Mouse (Mus musculus): Measurements from ENCODE around the gene Rccd1. TPM values are rescaled to one million over a fixed set of nuclear protein-coding genes. Genes with fewer than 3 reads are reported as not detected.
"Not testable (repeated sequence)": the region's sequence is repeated elsewhere in the genome, so short reads cannot be mapped to it uniquely, and the experiment has no call there.

Gene Rccd1
- polyA plus RNA-seq, 1 experiment from 2014 or later = 7.2 TPM

DNA sequence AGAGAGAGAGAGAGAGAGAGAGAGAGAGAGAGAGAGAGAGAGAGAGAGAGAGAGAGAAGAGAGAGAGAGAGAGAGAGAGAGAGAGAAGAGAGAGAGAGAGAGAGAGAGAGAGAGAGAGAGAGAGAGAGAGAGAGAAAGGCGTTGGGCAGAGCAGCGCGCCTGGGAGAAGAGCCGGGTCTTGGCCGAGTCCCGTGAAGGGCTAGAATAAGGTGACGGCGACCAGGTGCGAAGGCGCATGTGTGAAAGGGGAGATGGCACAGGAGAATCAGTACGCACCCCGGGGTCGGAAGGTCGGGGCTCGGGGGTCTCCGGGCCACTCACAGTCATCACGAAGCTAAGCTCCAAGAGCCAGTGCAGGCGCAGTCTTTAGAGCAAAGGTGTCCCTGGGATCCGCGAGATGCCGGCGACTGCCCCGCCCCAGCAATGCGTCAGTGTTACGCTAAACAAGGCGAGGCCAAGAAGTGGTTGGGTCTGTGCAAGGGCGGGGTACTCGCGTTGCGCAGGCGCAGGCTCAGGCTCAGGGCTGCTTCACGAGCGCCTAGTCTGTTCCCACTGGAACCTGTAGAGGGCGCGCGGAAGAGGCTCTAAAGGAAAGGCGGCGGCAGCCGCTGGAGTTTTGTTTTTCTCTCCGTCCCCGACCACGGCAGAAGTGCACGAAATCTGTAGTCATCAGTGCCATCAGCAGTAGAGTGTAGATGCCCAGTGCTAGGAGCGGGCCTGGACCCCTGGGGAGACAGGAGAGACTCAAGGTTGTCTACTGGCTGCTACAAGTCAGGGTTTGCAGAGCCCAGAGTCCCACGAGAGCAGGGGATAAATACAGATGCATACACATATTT lies 15.8 kb upstream of the Rccd1 start:
- peak overlapping the region; percentile 79 for H3K4me2 ChIP-seq (ENCODE audit: low read depth, low read length)
- WGBS = under 1% methylated on average over 45 of the region's 45 CpGs
- peak overlapping the region; percentile 68 for H3K4me3 ChIP-seq (ENCODE audit: low read length)
- H3K27ac ChIP-seq (ENCODE audit: low read length) = peak overlapping the region; percentile 86
- H3K9ac ChIP-seq (ENCODE audit: low read length) = peak overlapping the region; percentile 78
- no peaks in the 10 kb centered on the region for H3K27me3 ChIP-seq (ENCODE audit: control insufficient read depth, insufficient read depth, low read depth, low read length)
- peaks cover 21% of the 10 kb centered on the region for H3K4me1 ChIP-seq (replicated peaks; ENCODE audit: control insufficient read depth, insufficient read depth, low read length)
- peaks cover 10% of the 10 kb centered on the region for H3K36me3 ChIP-seq (ENCODE audit: control insufficient read depth, insufficient read depth, low read length)
- H3K9me3 ChIP-seq (ENCODE audit: control insufficient read depth, low read length) = no peaks in the 10 kb centered on the region
- ATAC-seq (ENCODE audit: low read depth) = peak; percentile 97

- Histone ChIP-seq H3K9ac (ENCODE audit: low read length) (peak overlapping the region; percentile 78), H3K4me3 (ENCODE audit: low read length) (peak overlapping the region; percentile 68), H3K4me1 (replicated peaks; ENCODE audit: control insufficient read depth, insufficient read depth, low read length) (peaks cover 21% of the 10 kb centered on the region), H3K27me3 (ENCODE audit: control insufficient read depth, insufficient read depth, low read depth, low read length) (no peaks in the 10 kb centered on the region), H3K9me3 (ENCODE audit: control insufficient read depth, low read length) (no peaks in the 10 kb centered on the region), H3K36me3 (ENCODE audit: control insufficient read depth, insufficient read depth, low read length) (peaks cover 15% of the 10 kb centered on the region), H3K4me2 (ENCODE audit: low read depth, low read length) (peak overlapping the region; percentile 79), H3K27ac (ENCODE audit: low read length) (no peak overlapping the region)
- no peak for ATAC-seq (ENCODE audit: low read depth)
- 5% methylated on average over 17 of the region's 17 CpGs for WGBS
These were observed 15.1 kb upstream of the Rccd1 start for GRCm38 (mm10) chr7:80339371-80339770.

DNA sequence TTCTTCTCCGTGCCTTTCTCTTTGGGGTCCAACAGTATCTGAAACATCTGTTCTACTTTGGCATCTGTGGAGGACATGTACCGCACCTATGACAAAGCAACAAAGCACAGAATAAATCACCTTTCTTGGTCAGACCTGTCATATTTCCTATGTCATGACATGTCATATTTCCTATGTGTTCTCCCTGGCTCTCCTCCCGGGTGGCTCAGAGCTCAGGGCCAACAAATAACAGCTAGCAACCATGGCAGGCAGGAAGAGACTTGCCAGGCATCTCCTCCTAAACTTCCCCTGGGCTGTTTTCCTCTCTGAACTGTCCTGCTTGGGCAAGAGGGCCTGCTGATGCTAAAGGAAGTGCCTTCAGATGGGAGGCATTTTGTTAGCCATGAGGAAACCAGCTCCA lies 12.7 kb upstream of the Rccd1 start:
- Histone ChIP-seq H3K9me3 (ENCODE audit: control insufficient read depth, low read length) (no peaks in the 10 kb centered on the region), H3K4me1 (replicated peaks; ENCODE audit: control insufficient read depth, insufficient read depth, low read length) (peaks cover 12% of the 10 kb centered on the region), H3K27ac (ENCODE audit: low read length) (no peak overlapping the region), H3K9ac (ENCODE audit: low read length) (no peak overlapping the region), H3K36me3 (ENCODE audit: control insufficient read depth, insufficient read depth, low read length) (peaks cover 34% of the 10 kb centered on the region), H3K4me2 (ENCODE audit: low read depth, low read length) (no peak overlapping the region), H3K27me3 (ENCODE audit: control insufficient read depth, insufficient read depth, low read depth, low read length) (no peaks in the 10 kb centered on the region), H3K4me3 (ENCODE audit: low read length) (no peak overlapping the region)
- ATAC-seq (ENCODE audit: low read depth) = no peak
- 91% methylated on average over 3 of the region's 3 CpGs for WGBS

- H3K27me3 ChIP-seq (ENCODE audit: control insufficient read depth, insufficient read depth, low read depth, low read length) = no peaks in the 10 kb centered on the region
- H3K27ac ChIP-seq (ENCODE audit: low read length) = no peak overlapping the region
- H3K9ac ChIP-seq (ENCODE audit: low read length) = no peak overlapping the region
- H3K9me3 ChIP-seq (ENCODE audit: control insufficient read depth, low read length) = no peaks in the 10 kb centered on the region
- peaks cover 10% of the 10 kb centered on the region for H3K4me1 ChIP-seq (replicated peaks; ENCODE audit: control insufficient read depth, insufficient read depth, low read length)
- no peak overlapping the region for H3K4me3 ChIP-seq (ENCODE audit: low read length)
- peaks cover 54% of the 10 kb centered on the region for H3K36me3 ChIP-seq (ENCODE audit: control insufficient read depth, insufficient read depth, low read length)
- H3K4me2 ChIP-seq (ENCODE audit: low read depth, low read length) = no peak overlapping the region
- WGBS = 76% methylated on average over 4 of the region's 4 CpGs
- ATAC-seq (ENCODE audit: low read depth) = no peak
These were observed 10.6 kb upstream of the Rccd1 start for GRCm38 (mm10) chr7:80334848-80335247.

GRCm38 (mm10) chr7:80331433-80331832 lies 7.2 kb upstream of the Rccd1 start:
- Histone ChIP-seq H3K27me3 (ENCODE audit: control insufficient read depth, insufficient read depth, low read depth, low read length) (no peaks in the 10 kb centered on the region), H3K36me3 (ENCODE audit: control insufficient read depth, insufficient read depth, low read length) (peaks cover 71% of the 10 kb centered on the region), H3K27ac (ENCODE audit: low read length) (no peak overlapping the region), H3K9me3 (ENCODE audit: control insufficient read depth, low read length) (no peaks in the 10 kb centered on the region), H3K9ac (ENCODE audit: low read length) (no peak overlapping the region), H3K4me3 (ENCODE audit: low read length) (no peak overlapping the region), H3K4me2 (ENCODE audit: low read depth, low read length) (no peak overlapping the region), H3K4me1 (replicated peaks; ENCODE audit: control insufficient read depth, insufficient read depth, low read length) (no peaks in the 10 kb centered on the region)
- ATAC-seq (ENCODE audit: low read depth) = no peak
- 89% methylated on average over 19 of the region's 19 CpGs for WGBS

GRCm38 (mm10) chr7:80330278-80330677 lies 6.0 kb upstream of the Rccd1 start:
- no peaks in the 10 kb centered on the region; the same call in 1 of the 2 replicates for H3K4me1 ChIP-seq (replicated peaks; ENCODE audit: control insufficient read depth, insufficient read depth, low read length)
- no peak overlapping the region for H3K9ac ChIP-seq (ENCODE audit: low read length)
- H3K4me3 ChIP-seq (ENCODE audit: low read length) = no peak overlapping the region
- no peaks in the 10 kb centered on the region for H3K9me3 ChIP-seq (ENCODE audit: control insufficient read depth, low read length)
- 90% methylated on average over 8 of the region's 8 CpGs for WGBS
- H3K27ac ChIP-seq (ENCODE audit: low read length) = no peak overlapping the region
- H3K27me3 ChIP-seq (ENCODE audit: control insufficient read depth, insufficient read depth, low read depth, low read length) = no peaks in the 10 kb centered on the region
- no peak overlapping the region for H3K4me2 ChIP-seq (ENCODE audit: low read depth, low read length)
- peaks cover 71% of the 10 kb centered on the region for H3K36me3 ChIP-seq (ENCODE audit: control insufficient read depth, insufficient read depth, low read length)
- ATAC-seq (ENCODE audit: low read depth) = no peak

DNA sequence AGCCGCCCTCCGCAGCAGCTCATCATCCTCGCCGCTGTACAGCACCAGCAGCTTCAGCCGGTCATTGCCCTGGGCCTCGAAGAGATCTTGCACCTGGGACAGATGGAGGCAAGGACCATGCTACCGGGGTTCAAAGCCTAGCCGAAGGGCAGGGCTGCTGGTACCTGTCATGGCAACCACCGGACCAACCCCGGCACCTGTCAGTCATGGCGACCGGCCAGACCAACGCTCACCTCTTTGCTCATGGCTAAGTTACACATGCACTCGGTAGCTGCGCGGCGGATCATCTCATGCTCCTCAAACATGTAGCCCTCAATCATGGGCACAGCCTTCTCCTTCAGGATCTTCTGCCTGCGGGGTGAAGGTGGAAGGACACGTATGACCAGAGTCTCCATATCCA lies 1.8 kb upstream of the Rccd1 start:
- H3K9me3 ChIP-seq (ENCODE audit: control insufficient read depth, low read length) = no peaks in the 10 kb centered on the region
- peaks cover 42% of the 10 kb centered on the region for H3K36me3 ChIP-seq (ENCODE audit: control insufficient read depth, insufficient read depth, low read length)
- no peaks in the 10 kb centered on the region for H3K27me3 ChIP-seq (ENCODE audit: control insufficient read depth, insufficient read depth, low read depth, low read length)
- no peak overlapping the region for H3K9ac ChIP-seq (ENCODE audit: low read length)
- H3K4me2 ChIP-seq (ENCODE audit: low read depth, low read length) = no peak overlapping the region
- no peak overlapping the region for H3K27ac ChIP-seq (ENCODE audit: low read length)
- no peak overlapping the region for H3K4me3 ChIP-seq (ENCODE audit: low read length)
- H3K4me1 ChIP-seq (replicated peaks; ENCODE audit: control insufficient read depth, insufficient read depth, low read length) = peaks cover 9% of the 10 kb centered on the region
- 96% methylated on average over 19 of the region's 19 CpGs for WGBS
- no peak for ATAC-seq (ENCODE audit: low read depth)

DNA sequence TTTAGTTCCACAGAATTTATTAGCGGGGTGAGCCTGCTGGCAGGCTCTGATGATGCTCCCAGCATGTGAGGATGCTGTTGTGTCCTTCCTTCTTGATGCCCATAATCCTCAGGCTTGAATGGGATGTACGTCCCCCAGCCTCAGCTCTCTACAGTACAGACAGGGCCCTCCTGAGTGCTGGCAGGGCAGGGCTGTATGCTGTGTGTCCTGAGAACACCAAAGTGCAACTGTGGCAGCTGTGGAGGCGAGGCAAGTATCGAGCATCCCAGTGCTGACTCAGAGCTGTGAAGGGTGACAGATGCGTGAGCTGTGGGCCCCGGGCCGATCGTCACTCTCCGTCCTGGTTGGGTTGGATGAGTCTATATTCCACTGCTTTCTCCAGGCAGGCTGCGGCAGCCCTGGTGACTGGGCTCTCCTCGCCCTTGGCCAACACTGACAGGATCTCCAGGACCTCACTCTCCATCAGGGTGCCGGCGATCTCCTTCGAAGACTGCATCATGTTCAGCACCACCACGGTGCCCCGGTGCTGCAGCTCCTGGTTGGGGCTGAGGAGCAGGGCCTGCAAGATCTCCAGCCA lies 1.1 kb upstream of the Rccd1 start:
- H3K4me3 ChIP-seq (ENCODE audit: low read length) = no peak overlapping the region
- peak overlapping the region; percentile 30; the same call in 1 of the 2 replicates for H3K27ac ChIP-seq (ENCODE audit: low read length)
- H3K9me3 ChIP-seq (ENCODE audit: control insufficient read depth, low read length) = no peaks in the 10 kb centered on the region
- no peak overlapping the region for H3K4me2 ChIP-seq (ENCODE audit: low read depth, low read length)
- peaks cover 9% of the 10 kb centered on the region for H3K4me1 ChIP-seq (replicated peaks; ENCODE audit: control insufficient read depth, insufficient read depth, low read length)
- no peaks in the 10 kb centered on the region for H3K27me3 ChIP-seq (ENCODE audit: control insufficient read depth, insufficient read depth, low read depth, low read length)
- WGBS = 93% methylated on average over 16 of the region's 16 CpGs
- no peak overlapping the region for H3K9ac ChIP-seq (ENCODE audit: low read length)
- ATAC-seq (ENCODE audit: low read depth) = no peak
- peaks cover 36% of the 10 kb centered on the region for H3K36me3 ChIP-seq (ENCODE audit: control insufficient read depth, insufficient read depth, low read length)

DNA sequence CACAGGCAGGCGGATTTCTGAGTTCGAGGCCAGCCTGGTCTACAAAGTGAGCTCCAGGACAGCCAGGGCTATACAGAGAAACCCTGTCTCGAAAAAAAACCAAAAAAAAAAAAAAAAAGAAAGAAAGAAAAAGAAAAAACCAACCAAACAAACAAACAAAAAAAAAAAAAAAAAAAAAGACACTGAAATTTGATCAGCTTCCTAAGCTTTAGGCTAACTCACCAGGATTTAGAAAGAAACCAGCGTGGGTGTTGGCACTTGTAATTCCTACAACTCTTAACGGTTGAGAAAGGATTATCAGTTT lies 514 bp upstream of the Rccd1 start:
- Histone ChIP-seq H3K36me3 (ENCODE audit: control insufficient read depth, insufficient read depth, low read length) (peaks cover 30% of the 10 kb centered on the region), H3K27ac (ENCODE audit: low read length) (peak overlapping the region; percentile 56; the same call in 1 of the 2 replicates), H3K4me2 (ENCODE audit: low read depth, low read length) (peak overlapping the region; percentile 70), H3K4me3 (ENCODE audit: low read length) (peak overlapping the region; percentile 67; the same call in 1 of the 2 replicates)
- WGBS = 47% methylated on average over 5 of the region's 5 CpGs
- not testable (repeated sequence) for H3K4me1 ChIP-seq (replicated peaks; ENCODE audit: control insufficient read depth, insufficient read depth, low read length); H3K27me3 ChIP-seq (ENCODE audit: control insufficient read depth, insufficient read depth, low read depth, low read length); H3K9me3 ChIP-seq (ENCODE audit: control insufficient read depth, low read length); ATAC-seq (ENCODE audit: low read depth); H3K9ac ChIP-seq (ENCODE audit: low read length)
